Mouse (Mus musculus) liver, embryonic 18 days (tissue): ENCODE data around the gene Gm20390. TPM values are rescaled to one million over a fixed set of nuclear protein-coding genes. Genes with fewer than 3 reads are reported as not detected.

ENCODE experiments used
- polyA plus RNA-seq: library from polyadenylated mRNA; depleted of rRNA; stranded (reverse); fragments of >200 nt; gene quantifications from 2 replicates; pipeline ENCODE4 v1.2.3, GENCODE M21; 2012; rRNA removed

Gene Gm20390
- 69.3 and 70.5 TPM in 2 replicates for polyA plus RNA-seq

GRCm38 (mm10) chr11:93968005-93968847 is at the start of gene Gm20390, which contains the start of gene Nme1:
TSS of gene Gm20390 (minus strand) at chr11:93968293.
TSS of gene Nme1 (minus strand) at chr11:93968521.

GRCm38 (mm10) chr11:93995720-93996305 is 27.7 kb upstream of the Gm20390 start, which contains the start of gene Spag9:
TSS of gene Spag9 (plus strand) at chr11:93996091.

GRCm38 (mm10) chr11:93956159-93956558 is 11.9 kb downstream of the Gm20390 start, which contains the start of gene Nme2:
TSS of gene Nme2 (minus strand) at chr11:93956259.

Other genes starting within 250 kb of the Gm20390 start
- gene Utp18, start 82.5 kb downstream of the Gm20390 start, polyA plus RNA-seq: 7.3 and 7.6 TPM in 2 replicates
- 5.9 and 6.1 TPM in 2 replicates for gene Mbtd1, start 82.4 kb downstream of the Gm20390 start, polyA plus RNA-seq
- gene Nme2, start 12.0 kb downstream of the Gm20390 start, polyA plus RNA-seq: 242 and 307 TPM in 2 replicates
- 74.7 and 85.5 TPM in 2 replicates for gene Nme1, start 228 bp upstream of the Gm20390 start, polyA plus RNA-seq
- 12.5 and 13.3 TPM in 2 replicates for gene Spag9, start 27.8 kb upstream of the Gm20390 start, polyA plus RNA-seq
- 22.8 and 23.3 TPM in 2 replicates for gene Tob1, start 243.2 kb upstream of the Gm20390 start, polyA plus RNA-seq